Mouse (Mus musculus): ENCODE results near the gene Insl6. TPM values are rescaled to one million over a fixed set of nuclear protein-coding genes. Genes with fewer than 3 reads are reported as not detected.

The Insl6 gene
- 1.6 and 2.7 TPM in 2 replicates for polyA plus RNA-seq (2021; fragmentation: Nextera tagmentation)
- long read RNA-seq, experiment 1, result 0 reads
- long read RNA-seq, experiment 2, partial matches to known transcripts, result 0 of 1 reads
- long read RNA-seq, experiment 2, other reads (novel, unspliced or antisense), result 0 of 1 reads

DNA sequence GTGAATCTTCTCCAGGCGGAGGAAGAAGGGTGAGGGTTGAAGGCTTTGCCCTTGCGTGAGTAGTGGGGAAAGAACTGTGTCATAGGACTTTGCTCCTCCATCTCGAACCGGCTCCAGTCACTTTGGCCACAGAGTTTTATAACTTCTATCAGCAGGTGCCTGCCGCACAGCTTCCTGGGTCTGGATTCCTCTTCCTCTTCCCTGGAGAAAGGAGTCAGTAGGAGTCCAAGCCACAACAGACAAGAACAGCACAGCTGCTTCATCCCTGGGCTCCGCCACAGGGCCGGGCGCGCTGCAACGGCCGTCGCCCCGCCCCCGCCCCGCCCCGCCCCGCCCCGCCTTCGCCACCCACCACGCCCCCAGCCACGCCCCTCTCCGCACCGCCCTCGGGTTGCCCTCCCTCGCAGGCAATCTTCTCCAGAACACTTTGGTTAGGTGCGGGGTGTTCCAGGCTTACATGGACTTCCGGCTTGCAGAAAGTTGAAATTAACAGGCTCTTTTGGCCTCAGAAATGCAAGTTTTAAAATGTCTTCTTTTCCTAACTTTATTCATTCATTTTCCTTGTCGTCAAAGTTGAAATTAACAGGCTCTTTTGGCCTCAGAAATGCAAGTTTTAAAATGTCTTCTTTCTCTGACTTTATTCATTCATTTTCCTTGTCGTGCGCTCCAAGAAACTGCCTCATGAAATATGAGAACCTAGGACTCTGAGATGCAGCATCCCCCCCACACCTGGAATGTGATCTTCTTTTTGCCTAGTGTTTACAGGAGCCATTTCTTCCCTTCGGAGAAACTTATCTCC is at the start of gene Insl6:
Gene Insl6, minus strand, starts transcription at position 304 of the 799 bp plus-strand sequence.

DNA sequence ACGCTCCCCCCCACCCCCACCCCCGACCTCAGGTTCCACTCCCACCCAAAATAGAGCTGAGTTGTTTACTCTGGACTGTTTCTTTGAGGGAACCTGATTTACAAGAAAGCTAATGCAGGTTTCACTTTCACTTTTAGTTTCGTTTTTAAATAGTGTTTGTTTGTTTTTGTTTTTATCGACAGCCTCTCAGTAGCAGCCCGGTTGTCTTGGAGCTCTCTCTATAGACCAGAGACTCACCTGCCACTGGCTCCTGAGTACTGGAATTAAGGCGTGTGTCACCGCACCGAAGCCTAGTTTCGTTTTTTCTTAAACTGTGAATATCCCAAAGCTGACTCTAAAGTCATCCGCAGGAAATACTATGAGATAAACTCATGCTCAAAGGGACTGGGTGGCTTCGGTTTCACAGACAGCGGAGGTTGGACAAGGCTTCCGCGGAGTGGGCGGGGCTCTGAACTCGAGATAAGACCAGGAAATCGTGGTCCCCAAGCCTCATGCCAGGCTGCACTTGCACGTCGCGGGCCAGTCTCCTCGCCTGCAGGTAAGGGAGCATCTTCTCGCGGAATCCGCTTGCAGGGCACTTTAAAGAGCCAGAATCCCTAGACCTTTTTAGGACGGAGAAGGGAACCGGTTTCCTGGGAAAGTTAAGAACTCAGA is 41.9 kb upstream of the Insl6 start, which contains the start of the genes Plgrkt and Cd274:
Gene Plgrkt, minus strand, starts transcription at position 422 of the 654 bp plus-strand sequence.
Gene Cd274, plus strand, starts transcription at position 487 of the 654 bp plus-strand sequence.

DNA sequence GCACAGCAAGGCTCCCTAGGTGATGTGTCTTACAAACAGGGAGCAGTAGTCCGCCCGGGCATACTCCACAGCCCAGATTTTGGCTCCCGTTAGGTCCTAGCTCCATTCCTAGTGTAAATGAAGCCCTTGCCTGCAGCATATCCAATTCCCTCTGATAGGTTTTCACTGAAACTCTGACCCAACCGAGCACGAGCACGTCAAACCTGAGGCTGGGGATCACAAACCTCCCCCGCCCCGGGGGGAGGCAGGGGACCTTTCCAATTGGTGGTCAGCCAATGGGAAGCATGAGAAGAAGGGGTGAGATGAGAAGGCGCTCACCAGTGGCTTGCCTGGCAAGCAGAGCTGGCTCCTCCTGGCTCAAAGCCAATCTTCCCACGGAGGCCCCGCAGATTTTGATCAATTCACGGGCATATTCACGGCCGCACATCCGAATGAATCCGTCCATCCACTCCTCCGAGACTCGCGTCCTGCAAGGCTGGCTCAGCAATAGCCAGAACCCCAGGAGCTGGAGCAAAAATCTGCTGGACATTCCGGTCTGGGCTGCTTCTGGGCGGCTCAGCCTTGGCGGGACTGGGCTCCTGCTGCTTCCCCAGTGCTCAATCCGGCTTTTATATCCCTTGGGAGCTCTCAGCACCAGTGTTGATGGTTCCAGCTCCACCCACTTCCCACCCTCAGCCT is 9.1 kb upstream of the Insl6 start, which contains the start of gene Rln1:
Gene Rln1, minus strand, starts transcription at position 603 of the 678 bp plus-strand sequence.

Other genes with a start within 250 kb of the Insl6 start
- 27.4 and 31.1 TPM in 2 replicates for gene Rcl1, start 224.0 kb downstream of the Insl6 start, polyA plus RNA-seq (2021; fragmentation: Nextera tagmentation)
- gene Jak2, start 73.5 kb downstream of the Insl6 start, polyA plus RNA-seq (2021; fragmentation: Nextera tagmentation), result 2.3 and 2.5 TPM in 2 replicates
- 2.2 and 2.9 TPM in 2 replicates for gene Rln1, start 9.3 kb upstream of the Insl6 start, polyA plus RNA-seq (2021; fragmentation: Nextera tagmentation)
- gene Plgrkt, start 42.0 kb upstream of the Insl6 start, polyA plus RNA-seq (2021; fragmentation: Nextera tagmentation), result 20.3 and 24.4 TPM in 2 replicates
- 0.98 and 1.3 TPM in 2 replicates for gene Cd274, start 42.1 kb upstream of the Insl6 start, polyA plus RNA-seq (2021; fragmentation: Nextera tagmentation)
- gene Pdcd1lg2, start 85.6 kb upstream of the Insl6 start, polyA plus RNA-seq (2021; fragmentation: Nextera tagmentation), result not detected in 2 replicates
- 7.7 and 10.6 TPM in 2 replicates for gene Ric1, start 196.9 kb upstream of the Insl6 start, polyA plus RNA-seq (2021; fragmentation: Nextera tagmentation)